Mouse (Mus musculus): ENCODE data around the gene Klk1b22.
"Not testable (repeated sequence)": the region's sequence is repeated elsewhere in the genome, so short reads cannot be mapped to it uniquely, and the experiment has no call there.

The Klk1b22 gene

DNA sequence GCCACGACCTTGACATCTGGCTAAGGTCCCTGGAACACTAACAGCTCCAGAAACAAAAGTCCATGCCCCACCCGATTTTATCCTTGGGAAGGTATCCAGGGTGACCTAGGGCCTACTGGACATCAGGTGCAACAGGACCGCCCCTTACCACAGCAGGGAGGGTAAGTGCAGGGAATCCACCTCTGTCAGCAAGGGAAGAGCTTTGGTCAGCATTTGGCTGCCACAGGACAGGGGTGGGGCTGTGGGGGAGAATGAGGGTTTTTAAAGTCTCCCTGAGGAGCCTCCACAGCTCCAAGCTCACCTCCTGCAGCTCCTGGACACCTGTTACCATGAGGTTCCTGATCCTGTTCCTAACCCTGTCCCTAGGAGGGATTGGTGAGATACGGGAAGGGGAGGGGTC, at the start of gene Klk1b22:
TSS of gene Klk1b22 (plus strand) at position 301 of the 400 bp plus-strand sequence.
- DNase-seq (ENCODE audit: inconsistent age in 2 of 2, low spot score in 1 of 2) = no peak

DNA sequence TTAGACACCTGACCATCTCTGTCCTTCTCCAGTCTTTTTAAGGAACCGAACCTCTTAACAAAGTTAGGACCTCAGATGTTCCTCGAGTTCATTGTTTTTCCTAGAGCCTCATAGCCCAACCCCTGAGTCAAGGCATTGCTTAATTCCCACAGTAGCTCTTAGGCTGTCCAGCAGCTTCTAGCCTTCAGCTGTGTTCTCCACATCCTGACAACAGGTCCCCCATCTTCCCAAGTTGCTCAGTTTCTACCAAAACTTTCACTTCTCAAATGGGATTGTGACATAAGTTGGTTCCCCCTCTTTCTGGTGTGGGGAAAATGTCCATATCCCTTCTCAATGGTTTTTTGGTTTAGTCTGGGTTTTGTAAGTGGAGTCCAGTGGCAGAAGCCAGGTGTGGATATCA, 40.4 kb upstream of the Klk1b22 start:
- DNase-seq (ENCODE audit: inconsistent age in 2 of 2, low spot score in 1 of 2) = no peak

DNA sequence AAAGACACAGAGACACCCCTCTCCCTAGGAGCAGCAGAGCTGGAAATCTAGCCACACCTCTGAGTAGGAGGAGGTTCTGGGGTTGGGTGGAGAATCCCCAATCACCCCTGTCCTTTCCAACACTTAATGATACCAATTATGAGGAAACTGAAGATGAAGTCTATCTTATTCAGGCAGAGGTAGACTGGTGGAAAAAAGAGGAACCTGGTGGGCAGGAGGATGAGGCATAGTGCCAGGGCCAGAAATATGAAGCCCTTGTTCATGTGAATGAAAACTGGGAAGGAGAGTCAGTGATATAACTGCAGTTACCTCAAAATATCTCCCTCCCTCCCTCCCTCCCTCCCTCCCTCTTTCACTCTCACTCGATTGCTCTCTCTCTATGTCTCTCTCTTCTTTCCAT, 34.8 kb upstream of the Klk1b22 start:
- no peak for DNase-seq (ENCODE audit: inconsistent age in 2 of 2, low spot score in 1 of 2)

DNA sequence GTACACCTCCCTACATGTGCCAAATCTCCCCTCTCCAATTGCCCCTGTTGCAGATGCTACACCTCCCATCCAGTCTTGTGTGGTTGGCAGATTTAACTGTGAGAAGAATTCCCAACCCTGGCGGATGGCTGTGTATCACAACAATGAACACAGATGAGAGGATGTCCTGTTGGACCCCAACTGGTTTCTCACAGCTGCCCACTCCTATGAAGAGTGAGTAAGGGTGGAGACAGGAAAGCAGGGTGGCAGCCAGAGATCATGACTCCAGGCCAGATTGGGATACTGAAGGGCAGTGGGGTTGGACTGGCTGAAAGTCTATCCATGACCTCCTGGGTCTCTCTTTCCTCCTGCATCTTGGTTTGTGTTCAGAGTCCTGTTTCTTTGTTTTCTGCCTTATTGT, 16.4 kb upstream of the Klk1b22 start:
- DNase-seq (ENCODE audit: inconsistent age in 2 of 2, low spot score in 1 of 2) = no peak

DNA sequence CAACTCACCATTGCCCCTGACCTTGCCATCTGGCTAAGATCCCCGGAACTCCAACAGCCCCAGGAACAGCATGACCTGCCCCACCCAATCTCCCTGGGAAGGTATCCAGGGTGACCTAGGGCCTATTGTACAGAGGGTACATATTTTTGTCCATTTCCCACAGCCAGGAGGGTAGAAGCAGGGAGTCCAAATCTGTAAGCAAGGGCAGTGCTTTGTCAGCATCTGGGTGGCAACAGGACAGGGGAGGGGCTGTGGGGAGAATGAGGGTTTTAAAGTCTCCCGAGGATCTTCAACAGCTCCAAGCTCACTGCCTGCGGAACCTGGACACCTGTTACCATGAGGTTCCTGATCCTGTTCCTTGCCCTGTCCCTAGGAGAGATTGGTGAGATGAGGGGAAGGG, 10.4 kb upstream of the Klk1b22 start, which contains the start of gene Klk1b21:
TSS of gene Klk1b21 (plus strand) at position 301 of the 400 bp plus-strand sequence.
- not testable (repeated sequence) for DNase-seq (ENCODE audit: inconsistent age in 2 of 2, low spot score in 1 of 2)

DNA sequence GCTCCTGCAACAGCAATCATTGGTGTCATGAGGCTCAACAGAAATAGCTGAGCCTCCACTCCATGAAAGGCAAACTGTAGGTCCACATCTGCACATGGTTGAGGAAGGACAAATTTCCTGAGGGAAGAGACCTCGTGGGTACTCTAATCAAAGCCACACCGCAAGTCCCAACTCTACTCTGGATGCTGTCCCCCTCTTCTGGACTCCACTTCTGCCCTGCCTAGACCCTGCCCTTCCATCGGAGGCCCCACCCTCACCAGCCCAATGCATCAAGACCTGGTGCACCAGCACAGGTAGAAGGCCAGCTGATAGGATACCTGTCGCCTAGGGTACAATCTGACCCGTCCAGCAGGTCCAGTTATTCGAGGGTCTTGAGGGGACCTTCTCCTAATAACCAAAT, 11.0 kb downstream of the Klk1b22 start:
- DNase-seq (ENCODE audit: inconsistent age in 2 of 2, low spot score in 1 of 2) = no peak

DNA sequence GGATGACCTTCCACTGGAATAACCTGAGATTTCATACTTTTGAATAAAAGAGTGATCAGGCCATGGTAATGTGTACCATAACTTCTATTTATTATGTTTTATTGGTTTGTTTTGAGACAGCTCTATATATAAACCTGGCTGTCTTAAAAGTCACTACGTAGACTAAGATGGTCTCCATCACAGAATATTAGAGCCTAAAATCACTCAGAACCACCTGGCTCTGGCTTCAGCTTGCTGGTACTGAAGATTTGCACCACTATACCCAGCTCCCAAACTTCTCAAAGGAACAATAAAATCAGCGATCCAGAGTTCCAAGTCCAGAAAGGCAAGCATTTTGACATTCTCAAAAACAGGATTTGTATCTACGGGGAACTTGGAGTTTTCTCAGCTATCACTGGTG, 24.0 kb downstream of the Klk1b22 start, which contains the start of gene Klk1b16:
TSS of gene Klk1b16 (plus strand) at position 301 of the 400 bp plus-strand sequence.
- DNase-seq (ENCODE audit: inconsistent age in 2 of 2, low spot score in 1 of 2) = no peak
